Mouse (Mus musculus): Measurements from ENCODE around the gene Mast1.

GRCm38 (mm10) chr8:84928456-84929306 lies 8.5 kb downstream of the Mast1 start:
- TF ChIP-seq POLR2A (IDR thresholded peaks at IDR 0.05; ENCODE audit: insufficient read depth, low read depth, low read length) (no peak), EP300 (IDR thresholded peaks at IDR 0.05; ENCODE audit: insufficient read depth, low read depth, low read length) (no peak)

Data from heart, adult 2 months (tissue).